Mouse (Mus musculus): ENCODE results near the gene Sppl2c.

Gene Sppl2c

GRCm38 (mm10) chr11:104186135-104186836 is at the start of gene Sppl2c:
Gene Sppl2c (plus strand): TSS chr11:104186327.
- WGBS: 84% methylated on average over 13 of the region's 13 CpGs

- WGBS: 80% methylated on average over 3 of the region's 3 CpGs
Measured at GRCm38 (mm10) chr11:104138976-104139375, 47.2 kb upstream of the Sppl2c start.

GRCm38 (mm10) chr11:104144930-104145329 is 41.2 kb upstream of the Sppl2c start:
- WGBS: 100% methylated on average over 1 of the region's 1 CpGs

GRCm38 (mm10) chr11:104148787-104149186 is 37.3 kb upstream of the Sppl2c start:
- 74% methylated on average over 7 of the region's 7 CpGs for WGBS

- WGBS: 75% methylated on average over 5 of the region's 5 CpGs
Measured at GRCm38 (mm10) chr11:104150911-104151310, 35.2 kb upstream of the Sppl2c start.

GRCm38 (mm10) chr11:104154332-104154731 is 31.8 kb upstream of the Sppl2c start:
- WGBS: 73% methylated on average over 4 of the region's 4 CpGs

GRCm38 (mm10) chr11:104154820-104155635 is 31.1 kb upstream of the Sppl2c start:
- WGBS: 59% methylated on average over 9 of the region's 9 CpGs

- WGBS: 61% methylated on average over 3 of the region's 3 CpGs
Measured at GRCm38 (mm10) chr11:104156391-104156790, 29.7 kb upstream of the Sppl2c start.

GRCm38 (mm10) chr11:104157603-104158259 is 28.4 kb upstream of the Sppl2c start:
- 3% methylated on average over 23 of the region's 23 CpGs for WGBS

- WGBS: 8% methylated on average over 17 of the region's 17 CpGs
Measured at GRCm38 (mm10) chr11:104158260-104158907, 27.7 kb upstream of the Sppl2c start.

GRCm38 (mm10) chr11:104159769-104160272 is 26.3 kb upstream of the Sppl2c start:
- 79% methylated on average over 4 of the region's 4 CpGs for WGBS

GRCm38 (mm10) chr11:104161153-104161552 is 25.0 kb upstream of the Sppl2c start:
- WGBS: 39% methylated on average over 5 of the region's 5 CpGs

- WGBS: 90% methylated on average over 10 of the region's 10 CpGs
Measured at GRCm38 (mm10) chr11:104164257-104164656, 21.9 kb upstream of the Sppl2c start.

GRCm38 (mm10) chr11:104171281-104171781 is 14.8 kb upstream of the Sppl2c start:
- WGBS: 19% methylated on average over 12 of the region's 12 CpGs

GRCm38 (mm10) chr11:104178893-104179292 is 7.2 kb upstream of the Sppl2c start:
- 19% methylated on average over 7 of the region's 7 CpGs for WGBS

- 38% methylated on average over 5 of the region's 5 CpGs for WGBS
Measured at GRCm38 (mm10) chr11:104179804-104180203, 6.3 kb upstream of the Sppl2c start.

GRCm38 (mm10) chr11:104182141-104182540 is 4.0 kb upstream of the Sppl2c start:
- WGBS: 57% methylated on average over 3 of the region's 3 CpGs

GRCm38 (mm10) chr11:104186837-104187150 is 667 bp downstream of the Sppl2c start:
- 89% methylated on average over 9 of the region's 9 CpGs for WGBS

- WGBS: 94% methylated on average over 10 of the region's 10 CpGs
Measured at GRCm38 (mm10) chr11:104187766-104188165, 1.6 kb downstream of the Sppl2c start.

GRCm38 (mm10) chr11:104190008-104190407 is 3.9 kb downstream of the Sppl2c start:
- 80% methylated on average over 2 of the region's 2 CpGs for WGBS

- WGBS: 66% methylated on average over 11 of the region's 11 CpGs
Measured at GRCm38 (mm10) chr11:104195382-104195781, 9.3 kb downstream of the Sppl2c start.

GRCm38 (mm10) chr11:104195791-104196190 is 9.7 kb downstream of the Sppl2c start:
- 7% methylated on average over 9 of the region's 9 CpGs for WGBS
